Mouse (Mus musculus): ENCODE results near the gene Jade2. TPM values are rescaled to one million over a fixed set of nuclear protein-coding genes. Genes with fewer than 3 reads are reported as not detected.

The Jade2 gene
- total and polyA plus RNA-seq, 2 experiments from 2014 or later: 0.95 to 3.7 TPM

GRCm38 (mm10) chr11:51824867-51825424, 32.5 kb downstream of the Jade2 start:
- Histone ChIP-seq H3K9ac (replicated peaks; ENCODE audit: low read length, poor library complexity, severe bottlenecking) (no peak overlapping the region), H3K27me3 (ENCODE audit: insufficient read depth, low read length) (no peaks in the 10 kb centered on the region), H3K4me3 (ENCODE audit: low read depth, low read length) (no peak overlapping the region), H3K27ac (ENCODE audit: low read depth, low read length) (no peak overlapping the region), H3K36me3 (ENCODE audit: insufficient read depth, low read length) (peaks cover 25% of the 10 kb centered on the region), H3K4me1 (ENCODE audit: insufficient read depth, low read length) (no peaks in the 10 kb centered on the region), H3K4me2 (ENCODE audit: low read depth, low read length, poor library complexity, severe bottlenecking) (no peak overlapping the region), H3K9me3 (ENCODE audit: low read length) (no peaks in the 10 kb centered on the region)
- DNase-seq (ENCODE audit: low spot score) (no peak), ATAC-seq (ENCODE audit: low FRiP score) (no peak)
- no peak for TF ChIP-seq CTCF (IDR thresholded peaks at IDR 0.05)
- WGBS: 92% methylated on average over 19 of the region's 19 CpGs

DNA sequence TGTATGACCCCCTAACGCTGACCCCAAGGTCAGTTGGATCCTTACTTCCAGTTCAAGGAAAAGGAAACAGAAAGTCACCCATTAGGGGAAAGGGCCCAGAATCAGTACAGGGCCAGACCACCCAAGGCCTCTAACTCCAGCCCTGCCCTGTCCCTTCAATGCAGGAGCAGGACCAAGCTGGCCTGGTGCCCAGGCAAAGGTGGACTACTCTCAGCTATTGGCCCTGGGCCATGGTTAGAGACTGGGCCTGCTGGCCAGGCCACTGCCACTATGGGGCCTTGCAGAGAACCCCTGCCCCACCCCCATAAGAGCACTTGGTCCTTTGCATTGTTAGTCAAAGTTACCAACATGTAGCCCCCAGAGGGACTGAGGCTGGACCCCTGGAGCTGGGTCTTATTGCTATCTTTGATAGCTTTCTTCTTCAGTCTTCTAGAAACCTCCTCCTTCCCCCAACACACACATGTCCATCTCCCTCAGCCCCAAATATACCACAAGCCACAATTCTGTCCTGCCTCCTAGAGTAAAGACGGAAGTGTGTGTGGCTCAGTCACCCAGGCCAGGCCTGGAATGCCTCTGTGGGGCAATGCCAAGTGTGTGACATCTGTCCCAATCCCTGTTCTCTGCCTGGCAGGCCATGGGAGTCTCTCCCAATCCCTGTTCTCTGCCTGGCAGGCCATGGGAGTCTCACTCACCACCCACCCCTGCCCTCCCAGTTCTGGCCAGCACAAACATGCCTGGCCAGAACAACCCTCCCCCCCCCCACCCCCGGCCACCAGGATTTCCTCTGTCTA, 33.3 kb downstream of the Jade2 start:
- H3K4me3 ChIP-seq (ENCODE audit: low read depth, low read length): no peak overlapping the region
- H3K36me3 ChIP-seq (ENCODE audit: insufficient read depth, low read length): peaks cover 24% of the 10 kb centered on the region
- no peak overlapping the region for H3K27ac ChIP-seq (ENCODE audit: low read depth, low read length)
- H3K27me3 ChIP-seq (ENCODE audit: insufficient read depth, low read length): no peaks in the 10 kb centered on the region
- no peak for TF ChIP-seq CTCF (IDR thresholded peaks at IDR 0.05)
- H3K4me1 ChIP-seq (ENCODE audit: insufficient read depth, low read length): no peaks in the 10 kb centered on the region
- H3K9ac ChIP-seq (replicated peaks; ENCODE audit: low read length, poor library complexity, severe bottlenecking): no peak overlapping the region
- ATAC-seq (ENCODE audit: low FRiP score) (no peak), DNase-seq (ENCODE audit: low spot score) (no peak)
- no peak overlapping the region for H3K4me2 ChIP-seq (ENCODE audit: low read depth, low read length, poor library complexity, severe bottlenecking)
- WGBS: 92% methylated on average over 3 of the region's 3 CpGs
- H3K9me3 ChIP-seq (ENCODE audit: low read length): no peaks in the 10 kb centered on the region

DNA sequence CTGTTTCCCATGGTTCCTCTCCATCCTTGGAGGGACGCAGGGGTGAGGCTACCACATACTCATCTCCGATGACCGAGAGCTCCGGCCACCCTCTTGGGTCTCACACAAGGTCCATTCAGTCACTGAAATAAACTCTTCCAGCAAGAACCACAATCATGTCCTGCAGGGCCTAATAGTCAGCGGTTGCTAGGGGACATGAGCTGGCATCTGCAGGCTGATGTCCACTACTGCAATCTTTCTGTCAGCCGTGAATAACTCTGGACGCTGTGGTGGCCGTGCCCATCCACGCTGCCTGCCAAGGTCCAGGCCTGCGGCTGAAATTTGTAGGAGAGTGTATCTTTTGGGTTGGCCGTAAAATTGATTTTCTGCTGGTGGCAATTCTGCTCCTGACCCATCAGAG, 34.2 kb downstream of the Jade2 start:
- peaks cover 22% of the 10 kb centered on the region for H3K36me3 ChIP-seq (ENCODE audit: insufficient read depth, low read length)
- H3K9ac ChIP-seq (replicated peaks; ENCODE audit: low read length, poor library complexity, severe bottlenecking): no peak overlapping the region
- H3K4me2 ChIP-seq (ENCODE audit: low read depth, low read length, poor library complexity, severe bottlenecking): no peak overlapping the region
- no peaks in the 10 kb centered on the region for H3K4me1 ChIP-seq (ENCODE audit: insufficient read depth, low read length)
- WGBS: 31% methylated on average over 11 of the region's 11 CpGs
- 0 out of 2 replicates have a peak, but pooled peaks have one; percentile 21 for ATAC-seq (ENCODE audit: low FRiP score)
- H3K4me3 ChIP-seq (ENCODE audit: low read depth, low read length): no peak overlapping the region
- no peaks in the 10 kb centered on the region for H3K9me3 ChIP-seq (ENCODE audit: low read length)
- H3K27me3 ChIP-seq (ENCODE audit: insufficient read depth, low read length): no peaks in the 10 kb centered on the region
- no peak overlapping the region for H3K27ac ChIP-seq (ENCODE audit: low read depth, low read length)
- DNase-seq (ENCODE audit: low spot score): peak; percentile 57
- TF ChIP-seq CTCF (IDR thresholded peaks at IDR 0.05): no peak

DNA sequence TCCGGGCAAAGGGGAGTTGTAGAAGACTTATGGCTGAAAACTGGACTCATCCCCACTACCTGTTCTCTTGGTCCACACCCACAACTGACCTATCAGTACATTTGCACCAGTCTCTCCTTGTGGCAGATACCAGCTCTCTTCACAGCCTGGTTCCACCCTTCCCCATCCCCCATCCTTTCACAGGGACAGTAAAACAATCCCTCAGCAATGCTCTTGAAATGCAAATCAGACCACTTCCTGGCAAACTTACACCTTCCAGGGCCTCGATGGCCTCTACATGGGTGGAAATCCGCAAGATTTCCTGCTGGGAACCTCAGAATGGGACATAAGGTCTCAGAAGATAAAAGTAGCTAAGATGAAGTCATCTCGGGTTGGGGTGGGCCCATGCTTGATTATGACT, 34.7 kb downstream of the Jade2 start:
- Histone ChIP-seq H3K4me1 (ENCODE audit: insufficient read depth, low read length) (no peaks in the 10 kb centered on the region), H3K27me3 (ENCODE audit: insufficient read depth, low read length) (no peaks in the 10 kb centered on the region), H3K4me2 (ENCODE audit: low read depth, low read length, poor library complexity, severe bottlenecking) (no peak overlapping the region), H3K27ac (ENCODE audit: low read depth, low read length) (no peak overlapping the region), H3K36me3 (ENCODE audit: insufficient read depth, low read length) (peaks cover 23% of the 10 kb centered on the region), H3K9me3 (ENCODE audit: low read length) (no peaks in the 10 kb centered on the region), H3K9ac (replicated peaks; ENCODE audit: low read length, poor library complexity, severe bottlenecking) (no peak overlapping the region), H3K4me3 (ENCODE audit: low read depth, low read length) (no peak overlapping the region)
- no peak for TF ChIP-seq CTCF (IDR thresholded peaks at IDR 0.05)
- no peak for DNase-seq (ENCODE audit: low spot score)
- 28% methylated on average over 4 of the region's 4 CpGs for WGBS
- no peak for ATAC-seq (ENCODE audit: low FRiP score)

DNA sequence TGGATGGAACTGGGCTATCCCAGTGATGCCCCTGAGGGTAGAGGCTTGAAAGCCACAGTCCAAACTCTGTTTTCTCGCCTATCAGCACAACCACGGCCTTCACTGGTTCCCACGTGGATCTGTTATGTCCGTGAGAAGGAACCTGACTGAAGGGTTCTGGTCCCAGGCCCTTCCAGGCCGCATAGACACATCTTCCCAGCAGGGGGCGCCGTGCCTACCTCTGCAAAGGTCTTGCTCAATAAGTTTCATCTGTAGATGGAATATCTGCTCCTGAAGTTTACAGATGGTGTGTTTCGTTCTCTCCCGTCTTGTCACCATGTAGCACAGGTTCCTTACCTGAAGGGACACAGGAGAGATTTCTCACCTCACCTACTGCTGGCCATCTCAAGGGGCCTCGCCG, 36.6 kb downstream of the Jade2 start:
- DNase-seq (ENCODE audit: low spot score) (peak; percentile 64), ATAC-seq (ENCODE audit: low FRiP score) (no peak)
- no peaks in the 10 kb centered on the region for H3K9me3 ChIP-seq (ENCODE audit: low read length)
- peaks cover 19% of the 10 kb centered on the region; the same call in 1 of the 2 replicates for H3K36me3 ChIP-seq (ENCODE audit: insufficient read depth, low read length)
- 40% methylated on average over 11 of the region's 11 CpGs for WGBS
- no peaks in the 10 kb centered on the region for H3K4me1 ChIP-seq (ENCODE audit: insufficient read depth, low read length)
- H3K4me2 ChIP-seq (ENCODE audit: low read depth, low read length, poor library complexity, severe bottlenecking): no peak overlapping the region
- H3K4me3 ChIP-seq (ENCODE audit: low read depth, low read length): no peak overlapping the region
- H3K9ac ChIP-seq (replicated peaks; ENCODE audit: low read length, poor library complexity, severe bottlenecking): no peak overlapping the region
- peak; percentile 83 for TF ChIP-seq CTCF (IDR thresholded peaks at IDR 0.05)
- H3K27me3 ChIP-seq (ENCODE audit: insufficient read depth, low read length): no peaks in the 10 kb centered on the region
- H3K27ac ChIP-seq (ENCODE audit: low read depth, low read length): no peak overlapping the region

DNA sequence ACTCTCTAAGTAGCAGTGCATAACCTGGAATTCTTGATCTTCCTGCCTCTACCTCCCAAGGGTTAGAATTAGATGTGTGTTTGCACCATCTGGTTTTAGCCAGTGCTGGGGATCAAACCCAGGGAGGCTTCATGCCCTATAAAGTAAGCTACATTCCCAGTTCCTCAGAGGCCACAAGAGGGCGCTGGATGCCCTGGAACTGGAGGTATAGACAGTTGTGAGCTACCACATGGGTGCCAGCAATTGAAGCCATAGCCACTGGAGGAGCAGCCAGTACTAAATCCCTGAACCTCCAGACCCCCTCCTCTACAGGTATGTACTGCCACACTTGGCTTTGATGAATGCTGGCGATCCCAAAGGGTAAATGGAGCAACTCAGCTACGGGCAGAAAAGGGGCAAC, 37.5 kb downstream of the Jade2 start:
- Histone ChIP-seq H3K27me3 (ENCODE audit: insufficient read depth, low read length) (no peaks in the 10 kb centered on the region), H3K27ac (ENCODE audit: low read depth, low read length) (no peak overlapping the region), H3K9ac (replicated peaks; ENCODE audit: low read length, poor library complexity, severe bottlenecking) (no peak overlapping the region), H3K36me3 (ENCODE audit: insufficient read depth, low read length) (peaks cover 12% of the 10 kb centered on the region; the same call in 1 of the 2 replicates), H3K4me2 (ENCODE audit: low read depth, low read length, poor library complexity, severe bottlenecking) (no peak overlapping the region), H3K9me3 (ENCODE audit: low read length) (no peaks in the 10 kb centered on the region), H3K4me1 (ENCODE audit: insufficient read depth, low read length) (no peaks in the 10 kb centered on the region), H3K4me3 (ENCODE audit: low read depth, low read length) (no peak overlapping the region)
- 70% methylated on average over 3 of the region's 3 CpGs for WGBS
- ATAC-seq (ENCODE audit: low FRiP score): no peak
- no peak for DNase-seq (ENCODE audit: low spot score)
- peak; percentile 54 for TF ChIP-seq CTCF (IDR thresholded peaks at IDR 0.05)
